Mouse (Mus musculus) C2C12 (cell line): ENCODE measurements around the gene Cntnap2.

Experiments
- CTCF ChIP-seq: IDR thresholded peaks from one replicate; pipeline ENCODE4 v1.5.1; 2011; ENCODE audit not compliant: control insufficient read depth, insufficient read depth, insufficient read length
- USF1 ChIP-seq: IDR thresholded peaks from one replicate; pipeline ENCODE4 v1.6.1; 2011; ENCODE audit warnings: low read depth, mild to moderate bottlenecking, control low read depth, moderate library complexity

- TF ChIP-seq CTCF (no peak), USF1 (no peak)
Observed at GRCm38 (mm10) chr6:46699343-46699742, 1640.2 kb downstream of the Cntnap2 start.
